Mouse (Mus musculus) hindbrain, embryonic 10.5 days (tissue): ENCODE measurements around the gene Nfia. TPM values are rescaled to one million over a fixed set of nuclear protein-coding genes. Genes with fewer than 3 reads are reported as not detected.

Experiments used
- DNase-seq: peaks from one replicate; pipeline ENCODE4 v3.0.0-alpha.2; 2017; ENCODE audit warnings: low spot score
- H3K27ac ChIP-seq: fragments of 300-500 bp; sonication (generic); 2 replicates; pipeline ENCODE4 v1.5.1; 2016; ENCODE audit warnings: mild to moderate bottlenecking, moderate library complexity
- H3K27me3 ChIP-seq: fragments of 300-500 bp; sonication (generic); 2 replicates; pipeline ENCODE4 v1.6.1; 2016; ENCODE audit warnings: mild to moderate bottlenecking; ENCODE audit not compliant: poor library complexity, insufficient read depth, severe bottlenecking
- H3K36me3 ChIP-seq: fragments of 300-500 bp; sonication (generic); 2 replicates; pipeline ENCODE4 v1.6.1; 2016; ENCODE audit warnings: mild to moderate bottlenecking, moderate library complexity
- H3K4me1 ChIP-seq: fragments of 300-500 bp; sonication (generic); replicated peaks from 2 replicates; pipeline ENCODE4 v1.6.1; 2016; ENCODE audit warnings: mild to moderate bottlenecking
- H3K4me3 ChIP-seq: fragments of 300-500 bp; sonication (generic); 2 replicates; pipeline ENCODE4 v1.5.1; 2016; ENCODE audit warnings: mild to moderate bottlenecking, moderate library complexity
- H3K9me3 ChIP-seq: fragments of 300-500 bp; sonication (generic); 2 replicates; pipeline ENCODE4 v1.6.1; 2016; ENCODE audit warnings: mild to moderate bottlenecking, moderate library complexity
- WGBS: fragments of 180-500 bp; shearing (Covaris S2); methylation state at CpG from one replicate; pipeline ENCODE4 v1.1.7; 2016; 5-methylcytosine and 5-hydroxymethylcytosine counted together
- polyA plus RNA-seq: library from polyadenylated mRNA; unstranded; fragments of >200 nt; fragmentation: Nextera tagmentation; extraction: Ambion mirVana; gene quantifications from 2 replicates; pipeline ENCODE4 v1.2.1, GENCODE M21; 2016

The Nfia gene
- polyA plus RNA-seq, 1 experiment from 2014 or later = 17.5 TPM

GRCm38 (mm10) chr4:98009966-98010365 lies 237.4 kb downstream of the Nfia start:
- Histone ChIP-seq H3K4me3 (no peak overlapping the region), H3K27ac (no peak overlapping the region), H3K9me3 (no peaks in the 10 kb centered on the region), H3K36me3 (peaks cover 4% of the 10 kb centered on the region), H3K27me3 (no peaks in the 10 kb centered on the region), H3K4me1 (peaks cover 3% of the 10 kb centered on the region)
- no peak for DNase-seq
- WGBS = 93% methylated on average over 2 of the region's 2 CpGs

GRCm38 (mm10) chr4:98019811-98020210 lies 247.3 kb downstream of the Nfia start:
- 89% methylated on average over 3 of the region's 3 CpGs for WGBS
- no peak for DNase-seq
- peaks cover 18% of the 10 kb centered on the region for H3K36me3 ChIP-seq

GRCm38 (mm10) chr4:98020836-98021235 lies 248.3 kb downstream of the Nfia start:
- H3K4me3 ChIP-seq = no peak overlapping the region
- H3K27me3 ChIP-seq = no peaks in the 10 kb centered on the region
- WGBS = 93% methylated on average over 7 of the region's 7 CpGs
- H3K9me3 ChIP-seq = no peaks in the 10 kb centered on the region
- no peaks in the 10 kb centered on the region for H3K4me1 ChIP-seq
- H3K27ac ChIP-seq = no peak overlapping the region
- H3K36me3 ChIP-seq = peaks cover 16% of the 10 kb centered on the region; the same call in 1 of the 2 replicates
- DNase-seq = no peak

More at GRCm38 (mm10) chr4:98019811-98020210, 247.3 kb downstream of the Nfia start:
- Histone ChIP-seq H3K4me3 (no peak overlapping the region), H3K27me3 (no peaks in the 10 kb centered on the region), H3K4me1 (no peaks in the 10 kb centered on the region), H3K9me3 (no peaks in the 10 kb centered on the region), H3K27ac (no peak overlapping the region)

- peaks cover 4% of the 10 kb centered on the region for H3K4me1 ChIP-seq
- H3K27me3 ChIP-seq = no peaks in the 10 kb centered on the region
- no peak overlapping the region for H3K4me3 ChIP-seq
- peaks cover 7% of the 10 kb centered on the region; the same call in 1 of the 2 replicates for H3K36me3 ChIP-seq
- no peaks in the 10 kb centered on the region for H3K9me3 ChIP-seq
- WGBS = 84% methylated on average over 6 of the region's 6 CpGs
- no peak for DNase-seq
- H3K27ac ChIP-seq = no peak overlapping the region
Measured at GRCm38 (mm10) chr4:98023245-98023792, 250.8 kb downstream of the Nfia start.

GRCm38 (mm10) chr4:98027412-98027811 lies 254.9 kb downstream of the Nfia start:
- DNase-seq = no peak
- peaks cover 2% of the 10 kb centered on the region; the same call in 1 of the 2 replicates for H3K36me3 ChIP-seq
- H3K27me3 ChIP-seq = no peaks in the 10 kb centered on the region
- H3K4me3 ChIP-seq = no peak overlapping the region
- H3K9me3 ChIP-seq = no peaks in the 10 kb centered on the region
- H3K4me1 ChIP-seq = peaks cover 4% of the 10 kb centered on the region
- WGBS = 76% methylated on average over 4 of the region's 4 CpGs
- no peak overlapping the region for H3K27ac ChIP-seq

GRCm38 (mm10) chr4:98031871-98032270 lies 259.3 kb downstream of the Nfia start:
- 75% methylated on average over 3 of the region's 3 CpGs for WGBS
- Histone ChIP-seq H3K4me1 (peaks cover 4% of the 10 kb centered on the region), H3K27me3 (no peaks in the 10 kb centered on the region), H3K9me3 (no peaks in the 10 kb centered on the region), H3K4me3 (no peak overlapping the region), H3K36me3 (no peaks in the 10 kb centered on the region), H3K27ac (no peak overlapping the region)
- DNase-seq = no peak

- DNase-seq = no peak
- 84% methylated on average over 5 of the region's 5 CpGs for WGBS
- H3K36me3 ChIP-seq = no peaks in the 10 kb centered on the region
Measured at GRCm38 (mm10) chr4:98032332-98032731, 259.8 kb downstream of the Nfia start.

GRCm38 (mm10) chr4:98039095-98039494 lies 266.6 kb downstream of the Nfia start:
- Histone ChIP-seq H3K27ac (no peak overlapping the region), H3K27me3 (no peaks in the 10 kb centered on the region), H3K9me3 (no peaks in the 10 kb centered on the region), H3K4me1 (peaks cover 7% of the 10 kb centered on the region), H3K4me3 (no peak overlapping the region), H3K36me3 (no peaks in the 10 kb centered on the region)
- 70% methylated on average over 5 of the region's 5 CpGs for WGBS
- no peak for DNase-seq

More at GRCm38 (mm10) chr4:98032332-98032731, 259.8 kb downstream of the Nfia start:
- Histone ChIP-seq H3K9me3 (no peaks in the 10 kb centered on the region), H3K4me1 (peaks cover 2% of the 10 kb centered on the region), H3K27me3 (no peaks in the 10 kb centered on the region), H3K4me3 (no peak overlapping the region), H3K27ac (no peak overlapping the region)

- Histone ChIP-seq H3K4me1 (peaks cover 7% of the 10 kb centered on the region), H3K27ac (no peak overlapping the region), H3K9me3 (no peaks in the 10 kb centered on the region), H3K36me3 (no peaks in the 10 kb centered on the region), H3K4me3 (no peak overlapping the region), H3K27me3 (no peaks in the 10 kb centered on the region)
- 91% methylated on average over 7 of the region's 7 CpGs for WGBS
- no peak for DNase-seq
Measured at GRCm38 (mm10) chr4:98040179-98040578, 267.6 kb downstream of the Nfia start.

GRCm38 (mm10) chr4:98044611-98045010 lies 272.1 kb downstream of the Nfia start:
- no peak for DNase-seq
- WGBS = 93% methylated on average over 8 of the region's 8 CpGs
- H3K27ac ChIP-seq = no peak overlapping the region
- H3K4me1 ChIP-seq = peaks cover 11% of the 10 kb centered on the region
- H3K36me3 ChIP-seq = no peaks in the 10 kb centered on the region
- no peak overlapping the region for H3K4me3 ChIP-seq
- no peaks in the 10 kb centered on the region for H3K9me3 ChIP-seq
- H3K27me3 ChIP-seq = no peaks in the 10 kb centered on the region

- Histone ChIP-seq H3K36me3 (no peaks in the 10 kb centered on the region), H3K9me3 (no peaks in the 10 kb centered on the region), H3K27me3 (no peaks in the 10 kb centered on the region), H3K27ac (no peak overlapping the region), H3K4me3 (no peak overlapping the region), H3K4me1 (peaks cover 23% of the 10 kb centered on the region)
- no peak for DNase-seq
Measured at GRCm38 (mm10) chr4:98047369-98047768, 274.8 kb downstream of the Nfia start.

GRCm38 (mm10) chr4:98049584-98049983 lies 277.1 kb downstream of the Nfia start:
- no peaks in the 10 kb centered on the region for H3K9me3 ChIP-seq
- WGBS = 73% methylated on average over 7 of the region's 7 CpGs
- H3K4me3 ChIP-seq = no peak overlapping the region
- no peaks in the 10 kb centered on the region for H3K36me3 ChIP-seq
- no peaks in the 10 kb centered on the region for H3K27me3 ChIP-seq
- no peak overlapping the region for H3K27ac ChIP-seq
- DNase-seq = no peak
- H3K4me1 ChIP-seq = peaks cover 23% of the 10 kb centered on the region

GRCm38 (mm10) chr4:98050003-98050620 lies 277.6 kb downstream of the Nfia start:
- Histone ChIP-seq H3K4me3 (no peak overlapping the region), H3K27me3 (no peaks in the 10 kb centered on the region), H3K36me3 (no peaks in the 10 kb centered on the region), H3K9me3 (no peaks in the 10 kb centered on the region), H3K27ac (no peak overlapping the region), H3K4me1 (peaks cover 23% of the 10 kb centered on the region)
- DNase-seq = no peak
- 90% methylated on average over 8 of the region's 8 CpGs for WGBS
